Mouse (Mus musculus) brain, adult 2 months (tissue): Measurements from ENCODE around the gene Fuca1.
A peak's percentile ranks its signal among the peaks of the same experiment; 100 is the strongest.

Experiments used
- DNase-seq: peaks from one replicate; pipeline ENCODE4 v3.0.0; 2011; ENCODE audit warnings: low read depth, low spot score

Fuca1 gene

GRCm38 (mm10) chr4:135951505-135951904 lies 31.0 kb downstream of the Fuca1 start:
- no peak for DNase-seq

GRCm38 (mm10) chr4:135953179-135953578 lies 32.6 kb downstream of the Fuca1 start:
- no peak for DNase-seq

- DNase-seq = peak; percentile 82
Measured at GRCm38 (mm10) chr4:135954241-135954640, 33.7 kb downstream of the Fuca1 start.

GRCm38 (mm10) chr4:135955886-135956285 lies 35.4 kb downstream of the Fuca1 start:
- DNase-seq = no peak

- no peak for DNase-seq
Measured at GRCm38 (mm10) chr4:135958354-135958753, 37.8 kb downstream of the Fuca1 start.

GRCm38 (mm10) chr4:135960717-135961116 lies 40.2 kb downstream of the Fuca1 start:
- peak; percentile 92 for DNase-seq

GRCm38 (mm10) chr4:135961709-135962108 lies 41.2 kb downstream of the Fuca1 start:
- DNase-seq = no peak

GRCm38 (mm10) chr4:135962198-135962597 lies 41.7 kb downstream of the Fuca1 start:
- no peak for DNase-seq

GRCm38 (mm10) chr4:135962946-135963345 lies 42.4 kb downstream of the Fuca1 start:
- DNase-seq = no peak

GRCm38 (mm10) chr4:135963457-135964193 lies 43.1 kb downstream of the Fuca1 start, which contains the start of gene Gale:
Gene Gale, plus strand, starts transcription at chr4:135963727.
- DNase-seq = peak; percentile 100

GRCm38 (mm10) chr4:135964426-135964825 lies 43.9 kb downstream of the Fuca1 start:
- DNase-seq = peak; percentile 84

GRCm38 (mm10) chr4:135965113-135965512 lies 44.6 kb downstream of the Fuca1 start:
- no peak for DNase-seq

GRCm38 (mm10) chr4:135966283-135966682 lies 45.7 kb downstream of the Fuca1 start:
- no peak for DNase-seq

- DNase-seq = no peak
Measured at GRCm38 (mm10) chr4:135967086-135967760, 46.7 kb downstream of the Fuca1 start.

- DNase-seq = no peak
Measured at GRCm38 (mm10) chr4:135968271-135968869, 47.8 kb downstream of the Fuca1 start.

GRCm38 (mm10) chr4:135969070-135969750 lies 48.7 kb downstream of the Fuca1 start:
- no peak for DNase-seq

GRCm38 (mm10) chr4:135970585-135970984 lies 50.0 kb downstream of the Fuca1 start:
- no peak for DNase-seq

GRCm38 (mm10) chr4:135971805-135972555 lies 51.4 kb downstream of the Fuca1 start:
- no peak for DNase-seq

GRCm38 (mm10) chr4:135972556-135972906 lies 52.0 kb downstream of the Fuca1 start, which contains the start of gene Lypla2:
Gene Lypla2, minus strand, starts transcription at chr4:135972626.
- DNase-seq = peak; percentile 97

- DNase-seq = no peak
Measured at GRCm38 (mm10) chr4:135972911-135973811, 52.6 kb downstream of the Fuca1 start.
